Mouse (Mus musculus) neural tube, embryonic 14.5 days (tissue): Measurements from ENCODE around the gene Stx1b. TPM values are rescaled to one million over a fixed set of nuclear protein-coding genes. Genes with fewer than 3 reads are reported as not detected.

Source experiments
- polyA plus RNA-seq: library from polyadenylated mRNA; unstranded; fragments of >200 nt; fragmentation: Nextera tagmentation; extraction: Ambion mirVana; gene quantifications from 2 replicates; pipeline ENCODE4 v1.2.1, GENCODE M21; 2014

Stx1b gene
- polyA plus RNA-seq, 1 experiment from 2014 or later, result 66.9 TPM

Other genes with a start within 250 kb of the Stx1b start
- gene Ccdc189, start 236.0 kb downstream of the Stx1b start, polyA plus RNA-seq, result 7.8 and 10.6 TPM in 2 replicates
- 31.2 and 39.6 TPM in 2 replicates for gene Rnf40, start 235.8 kb downstream of the Stx1b start, polyA plus RNA-seq
- 20.4 and 25.3 TPM in 2 replicates for gene Zfp629, start 208.8 kb downstream of the Stx1b start, polyA plus RNA-seq
- 36.0 and 45.7 TPM in 2 replicates for gene Bcl7c, start 115.6 kb downstream of the Stx1b start, polyA plus RNA-seq
- 2.7 and 3.6 TPM in 2 replicates for gene Ctf1, start 111.8 kb downstream of the Stx1b start, polyA plus RNA-seq
- gene Ctf2, start 92.4 kb downstream of the Stx1b start, polyA plus RNA-seq, result 0.27 TPM in 1 of 2 replicates, not detected in the other
- 6.5 and 9.1 TPM in 2 replicates for gene Fbxl19, start 80.0 kb downstream of the Stx1b start, polyA plus RNA-seq
- gene Orai3, start 54.7 kb downstream of the Stx1b start, polyA plus RNA-seq, result 4.6 and 6.8 TPM in 2 replicates
- gene Setd1a, start 47.9 kb downstream of the Stx1b start, polyA plus RNA-seq, result 22.4 and 23.3 TPM in 2 replicates
- gene Gm49388, start 38.9 kb downstream of the Stx1b start, polyA plus RNA-seq, result 0.64 TPM in 1 of 2 replicates, not detected in the other
- 7.0 and 9.6 TPM in 2 replicates for gene Hsd3b7, start 23.9 kb downstream of the Stx1b start, polyA plus RNA-seq
- gene Stx4a, start 255 bp downstream of the Stx1b start, polyA plus RNA-seq, result 9.8 and 13.5 TPM in 2 replicates
- 12.0 and 13.1 TPM in 2 replicates for gene Zfp646, start 51.7 kb upstream of the Stx1b start, polyA plus RNA-seq
- 29.7 and 30.7 TPM in 2 replicates for gene Zfp668, start 52.3 kb upstream of the Stx1b start, polyA plus RNA-seq
- gene Prss53, start 66.4 kb upstream of the Stx1b start, polyA plus RNA-seq, result 0.37 and 0.57 TPM in 2 replicates
- gene Gm21974, start 70.9 kb upstream of the Stx1b start, polyA plus RNA-seq, result 0.40 and 0.54 TPM in 2 replicates
- gene Vkorc1, start 71.1 kb upstream of the Stx1b start, polyA plus RNA-seq, result 59.2 and 81.7 TPM in 2 replicates
- 58.0 and 65.8 TPM in 2 replicates for gene Bckdk, start 79.5 kb upstream of the Stx1b start, polyA plus RNA-seq
- 48.6 and 49.4 TPM in 2 replicates for gene Kat8, start 88.0 kb upstream of the Stx1b start, polyA plus RNA-seq
- gene Prss8, start 105.6 kb upstream of the Stx1b start, polyA plus RNA-seq, result 0.39 TPM in 1 of 2 replicates, not detected in the other
- gene Prss36, start 122.2 kb upstream of the Stx1b start, polyA plus RNA-seq, result 14.4 and 14.8 TPM in 2 replicates
- 47.6 and 52.2 TPM in 2 replicates for gene Fus, start 142.9 kb upstream of the Stx1b start, polyA plus RNA-seq
- gene Pycard, start 169.3 kb upstream of the Stx1b start, polyA plus RNA-seq, result 4.6 and 6.1 TPM in 2 replicates
- gene Trim72, start 179.4 kb upstream of the Stx1b start, polyA plus RNA-seq, result not detected in 2 replicates
- 0.25 and 1.2 TPM in 2 replicates for gene Itgam, start 238.1 kb upstream of the Stx1b start, polyA plus RNA-seq
- not detected in 2 replicates for gene Gm49368, start 238.1 kb upstream of the Stx1b start, polyA plus RNA-seq